Mouse (Mus musculus): ENCODE data around the gene Gm20388.

The Gm20388 gene

GRCm38 (mm10) chr8:122548331-122548730 lies 2637.7 kb downstream of the Gm20388 start:
- DNase-seq (ENCODE audit: low spot score): no peak

DNA sequence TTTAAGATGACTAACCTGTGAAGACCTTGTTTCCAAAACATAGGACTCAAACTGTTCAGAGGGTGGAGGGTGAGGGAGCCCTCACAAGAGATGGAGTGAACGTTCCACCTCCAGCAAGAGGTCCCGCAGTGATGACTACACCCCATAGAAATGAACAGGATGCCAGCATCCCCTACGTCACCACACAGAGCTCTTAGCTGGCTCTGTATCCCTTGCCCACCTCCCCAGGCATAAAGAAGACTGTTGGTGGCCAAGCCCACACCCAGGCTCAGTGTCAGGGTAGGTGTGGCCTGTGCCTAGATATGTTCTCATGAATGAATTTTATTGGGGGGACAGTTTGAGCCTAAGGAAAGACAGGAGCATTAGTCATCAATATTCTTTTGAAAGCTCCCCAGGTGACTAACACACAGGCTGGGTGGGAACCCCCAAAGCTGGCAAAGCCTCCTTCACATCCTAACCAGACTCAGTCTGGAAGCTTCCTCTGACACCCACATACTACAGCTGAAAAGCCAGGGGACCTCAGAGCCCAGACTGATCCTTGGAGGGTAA lies 2638.3 kb downstream of the Gm20388 start:
- DNase-seq (ENCODE audit: low spot score): no peak

DNA sequence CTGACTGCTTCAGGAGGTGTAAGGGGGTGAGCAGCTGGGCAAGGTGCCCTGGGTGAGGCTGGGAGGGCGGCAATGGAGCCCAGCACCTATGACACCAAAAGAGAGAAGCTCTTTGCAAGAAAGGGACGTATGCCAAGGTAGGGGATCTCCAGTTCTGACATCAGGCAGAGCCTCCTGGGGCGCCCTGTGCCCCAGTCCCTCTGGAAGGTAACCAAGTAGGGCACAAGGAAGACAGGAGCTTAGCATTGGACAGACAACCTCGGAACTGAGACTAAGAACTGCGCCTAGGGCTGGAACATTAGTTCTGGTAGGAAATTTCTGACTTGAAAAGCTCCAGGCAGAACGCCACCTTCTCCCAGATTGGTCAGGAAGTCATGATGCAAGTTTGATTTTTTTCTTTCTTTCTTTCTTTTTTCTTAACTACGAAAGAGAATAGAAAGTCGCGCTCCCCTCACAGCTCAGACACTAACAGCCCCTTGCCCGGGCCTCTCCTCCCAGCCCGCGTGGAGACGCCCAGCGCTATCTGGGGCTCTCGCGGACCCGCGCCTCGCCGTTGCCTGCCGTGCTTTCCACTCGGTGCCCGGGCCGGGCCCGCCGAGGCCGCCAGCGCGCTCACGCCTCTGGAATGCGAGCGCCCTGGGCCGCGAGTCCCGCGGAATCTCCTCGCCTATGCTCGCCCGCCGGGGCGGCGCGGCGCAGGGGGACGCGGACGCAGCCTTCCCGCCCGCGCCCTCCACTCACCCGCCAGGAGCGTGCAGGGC lies 2639.8 kb downstream of the Gm20388 start:
- DNase-seq (ENCODE audit: low spot score): peak; percentile 65

DNA sequence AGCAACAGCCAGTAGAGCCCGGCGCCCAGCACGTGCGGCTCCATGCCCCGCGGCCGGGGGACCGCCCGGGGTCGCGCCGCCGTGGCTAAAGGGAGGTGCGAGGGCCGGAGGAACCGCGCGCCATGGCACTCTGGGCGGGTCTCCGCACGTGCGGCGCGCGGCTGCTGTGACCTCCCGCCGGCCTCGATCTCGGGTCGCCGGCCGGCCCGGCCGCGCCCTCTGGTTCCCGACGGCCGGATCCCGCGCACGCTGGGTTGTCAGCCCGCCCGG lies 2640.3 kb downstream of the Gm20388 start:
- DNase-seq (ENCODE audit: low spot score): no peak

- peak; percentile 93 for DNase-seq (ENCODE audit: low spot score)
These were observed 2640.8 kb downstream of the Gm20388 start, which contains the start of gene Piezo1 for GRCm38 (mm10) chr8:122551265-122552051. TSS of gene Piezo1 (minus strand) at chr8:122551329.

GRCm38 (mm10) chr8:122554786-122555185 lies 2644.1 kb downstream of the Gm20388 start:
- no peak for DNase-seq (ENCODE audit: low spot score)

GRCm38 (mm10) chr8:122556030-122557009 lies 2645.7 kb downstream of the Gm20388 start:
- DNase-seq (ENCODE audit: low spot score): no peak

GRCm38 (mm10) chr8:122557248-122558038 lies 2646.8 kb downstream of the Gm20388 start:
- no peak for DNase-seq (ENCODE audit: low spot score)

DNA sequence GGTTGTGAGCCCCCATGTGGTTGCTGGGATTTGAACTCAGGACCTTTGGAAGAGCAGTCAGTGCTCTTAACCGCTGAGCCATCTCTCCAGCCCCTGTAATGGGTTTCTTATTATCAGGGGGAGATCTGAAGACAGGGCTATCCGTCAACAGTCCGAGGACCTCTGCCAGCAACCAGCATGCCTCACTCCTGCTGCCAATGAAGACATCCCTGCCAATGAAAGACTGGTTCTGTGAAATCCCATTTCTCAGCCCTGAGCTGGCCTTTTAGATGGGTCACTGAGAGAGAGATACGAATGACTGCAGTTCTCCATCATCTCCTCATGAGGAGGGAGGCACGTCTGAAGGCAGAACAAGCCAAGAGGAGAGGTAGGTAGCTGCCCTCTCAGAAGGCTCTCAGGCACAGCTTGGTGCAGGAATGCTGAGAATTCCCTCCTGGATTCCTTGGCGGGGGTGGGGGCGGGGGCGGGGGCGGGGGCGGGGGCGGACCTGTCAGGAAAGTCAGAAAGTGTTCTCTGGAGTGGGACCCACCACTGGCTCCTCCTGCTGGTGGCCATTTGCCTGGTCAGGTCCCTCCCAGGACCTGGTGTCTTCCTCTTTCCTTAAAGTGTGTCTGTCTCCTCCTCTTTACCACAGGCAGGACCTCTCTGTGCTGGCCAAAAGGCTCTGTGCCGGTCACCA lies 2648.2 kb downstream of the Gm20388 start:
- no peak for DNase-seq (ENCODE audit: low spot score)

GRCm38 (mm10) chr8:122561199-122561598 lies 2650.6 kb downstream of the Gm20388 start:
- DNase-seq (ENCODE audit: low spot score): no peak

GRCm38 (mm10) chr8:122564363-122565352 lies 2654.0 kb downstream of the Gm20388 start:
- no peak for DNase-seq (ENCODE audit: low spot score)

GRCm38 (mm10) chr8:122566766-122567165 lies 2656.1 kb downstream of the Gm20388 start:
- peak; percentile 79 for DNase-seq (ENCODE audit: low spot score)

DNA sequence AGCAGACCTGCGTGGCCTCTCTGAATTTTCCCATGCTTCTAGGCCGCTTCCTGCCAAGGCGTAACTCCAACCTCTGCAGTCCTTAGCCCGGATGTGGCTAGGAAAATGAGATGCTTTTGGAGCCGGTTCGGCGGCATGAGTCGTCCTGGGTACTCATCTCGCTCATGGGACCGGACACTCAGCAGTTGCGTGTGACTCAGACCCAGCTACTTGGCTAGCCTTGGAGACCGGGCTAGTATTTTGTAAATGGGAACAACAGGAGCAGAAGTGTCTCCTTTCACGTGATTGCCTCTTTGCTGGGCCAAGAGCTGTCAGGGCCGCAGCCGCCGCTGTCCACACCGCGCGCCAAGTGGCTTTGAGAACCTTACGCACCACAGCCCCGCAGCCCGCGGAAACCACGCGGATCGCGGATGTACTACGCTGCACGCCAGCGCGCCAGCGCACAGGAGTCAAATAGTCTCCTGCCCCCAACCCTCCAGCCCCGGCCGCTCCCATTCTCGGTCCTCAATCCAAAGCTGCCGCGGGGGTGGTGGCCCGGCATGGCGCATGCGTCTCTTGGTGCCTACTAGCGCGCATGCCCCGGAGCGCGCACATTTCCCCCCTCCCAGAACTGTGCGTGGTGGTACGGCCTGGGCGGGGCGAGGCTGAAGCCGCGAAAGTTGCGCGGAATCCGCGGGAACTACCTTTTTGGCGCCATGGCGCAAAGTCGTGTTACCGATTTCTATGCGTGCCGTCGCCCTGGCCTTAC lies 2656.9 kb downstream of the Gm20388 start, which contains the start of gene Cdt1:
TSS of gene Cdt1 (plus strand) at position 655 of the 748 bp plus-strand sequence.
- DNase-seq (ENCODE audit: low spot score): peak; percentile 98

DNA sequence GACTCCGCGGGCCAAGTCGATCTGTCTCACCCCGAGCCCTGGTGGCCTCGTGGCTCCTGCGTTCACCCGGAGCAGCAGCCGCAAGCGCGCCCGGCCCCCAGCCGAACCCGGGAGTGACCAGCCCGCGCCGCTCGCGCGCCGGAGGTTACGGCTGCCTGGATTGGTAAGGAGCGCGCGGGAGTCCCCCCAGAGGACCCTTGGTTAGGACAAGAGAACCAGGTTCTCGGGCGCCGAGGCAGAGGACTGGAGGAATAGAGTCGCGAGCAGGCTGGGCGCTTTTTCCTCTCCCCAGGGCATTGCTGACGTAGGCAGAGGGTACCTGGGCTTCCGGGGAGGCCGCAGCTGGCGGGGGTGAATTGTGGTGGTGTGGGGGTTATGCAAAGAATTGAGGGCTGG lies 2657.5 kb downstream of the Gm20388 start:
- DNase-seq (ENCODE audit: low spot score): no peak

DNA sequence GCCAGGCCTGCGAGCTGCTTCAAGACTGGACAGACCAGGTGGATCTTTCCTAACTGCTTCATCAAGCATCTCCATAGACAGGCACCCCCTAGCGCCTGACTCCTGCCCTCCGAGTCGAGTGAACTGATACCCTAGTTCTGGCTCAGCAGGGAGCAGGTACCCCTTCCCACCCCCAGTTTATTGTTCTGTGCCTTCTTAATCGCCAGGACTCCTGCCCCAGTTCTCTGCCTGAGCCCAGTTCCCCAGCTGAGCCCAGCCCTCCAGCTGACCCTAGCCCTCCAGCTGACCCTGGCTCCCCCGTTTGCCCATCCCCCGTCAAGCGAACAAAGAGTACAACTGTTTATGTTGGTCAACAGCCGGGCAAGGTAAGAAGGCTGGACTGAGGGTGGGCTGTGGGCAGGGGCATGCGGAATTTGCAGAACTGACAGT lies 2658.3 kb downstream of the Gm20388 start:
- peak; percentile 28 for DNase-seq (ENCODE audit: low spot score)

DNA sequence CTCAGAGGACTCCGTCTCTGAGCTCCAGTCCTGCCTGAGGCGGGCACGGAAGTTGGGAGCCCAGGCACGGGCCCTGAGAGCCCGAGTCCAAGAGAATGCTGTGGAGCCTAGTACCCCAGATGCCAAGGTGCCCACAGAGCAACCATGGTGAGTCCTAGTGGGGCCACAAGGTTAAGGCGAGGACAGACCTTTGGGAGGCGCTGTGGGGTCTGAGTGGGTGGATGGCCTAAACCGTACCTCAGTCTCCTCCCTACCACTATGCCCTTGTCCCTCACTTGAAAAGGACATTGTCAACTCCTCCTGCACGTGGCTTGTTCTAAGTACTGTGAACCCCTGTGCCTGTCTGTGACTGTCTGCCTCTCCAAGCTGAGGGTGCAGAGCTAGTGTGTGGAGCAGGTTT lies 2658.7 kb downstream of the Gm20388 start:
- no peak for DNase-seq (ENCODE audit: low spot score)

DNA sequence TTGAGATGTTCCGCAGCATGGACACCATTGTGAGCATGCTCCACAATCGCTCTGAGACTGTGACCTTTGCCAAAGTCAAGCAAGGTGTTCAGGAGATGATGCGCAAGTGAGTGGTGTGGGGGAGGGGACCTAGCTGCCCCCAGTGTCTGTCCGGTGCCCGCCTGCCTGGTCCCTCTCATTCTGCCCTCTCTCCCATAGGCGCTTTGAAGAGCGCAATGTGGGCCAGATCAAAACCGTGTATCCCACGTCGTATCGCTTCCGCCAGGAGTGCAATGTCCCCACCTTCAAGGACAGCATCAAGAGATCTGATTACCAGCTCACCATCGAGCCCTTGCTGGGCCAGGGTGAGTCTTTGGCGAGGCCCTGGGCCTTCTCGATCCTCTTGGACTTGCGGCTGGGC lies 2659.4 kb downstream of the Gm20388 start:
- DNase-seq (ENCODE audit: low spot score): no peak

DNA sequence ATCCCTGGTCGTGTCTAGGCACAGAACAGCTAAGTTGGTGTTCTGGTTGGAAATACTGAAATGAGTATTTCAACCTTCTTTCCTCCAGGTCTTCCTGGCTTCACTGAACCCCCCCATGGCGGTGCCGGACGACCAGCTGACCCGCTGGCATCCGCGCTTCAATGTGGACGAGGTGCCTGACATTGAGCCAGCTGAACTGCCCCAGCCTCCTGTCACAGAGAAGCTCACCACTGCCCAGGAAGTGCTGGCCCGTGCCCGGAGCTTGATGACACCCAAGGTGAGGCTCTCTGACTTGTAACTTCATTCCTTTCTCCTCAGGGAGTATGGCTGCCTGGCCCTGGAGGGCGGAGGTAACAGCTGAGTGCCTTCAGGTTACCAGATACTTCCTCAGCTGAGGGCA lies 2660.5 kb downstream of the Gm20388 start:
- no peak for DNase-seq (ENCODE audit: low spot score)

Data from retina, embryonic 14.5 days (tissue).